Comparison of ENCODE assay signal across 24 mouse cellular contexts in the genomic region with DNA sequence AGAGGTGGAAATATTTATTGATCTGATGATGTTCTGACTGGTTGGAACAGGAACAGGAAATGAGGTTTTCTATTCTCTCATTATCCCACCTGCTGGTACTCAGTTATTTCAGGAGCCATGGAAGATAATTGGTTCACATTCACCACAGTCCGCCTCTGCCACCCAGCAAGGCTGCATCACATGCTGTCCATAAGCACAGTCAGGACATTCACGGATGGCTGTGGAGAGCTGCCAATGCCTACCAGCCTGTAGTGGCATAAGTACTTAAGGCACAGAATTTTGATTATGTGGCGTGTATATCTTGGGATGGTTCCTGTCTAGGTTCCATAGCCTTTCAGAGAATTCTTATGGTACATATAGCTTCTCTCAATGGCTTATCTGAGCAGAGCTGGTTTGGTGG. TPM values are rescaled to one million over a fixed set of nuclear protein-coding genes. Genes with fewer than 3 reads are reported as not detected.
"Had no signal": no experiment of that assay in that cellular context is flagged by ENCODE, and none has a peak within 500 bp of the region (broad histone marks: within the 10 kb centered on the region; RNA-seq: fewer than 3 reads in every experiment).

No protein-coding gene starts in this region.

- H3K9ac ChIP-seq: intestine, embryonic 15.5 days; kidney, embryonic 15.5 days; limb, embryonic 12.5 days; limb, embryonic 15.5 days; liver, embryonic 14.5 days; liver, postnatal 0 days; lung, embryonic 14.5 days; midbrain, embryonic 12.5 days; midbrain, embryonic 15.5 days; neural tube, embryonic 12.5 days; neural tube, embryonic 15.5 days had no signal

- H3K9me3 ChIP-seq: intestine, embryonic 15.5 days; kidney, embryonic 15.5 days; limb, embryonic 12.5 days; limb, embryonic 15.5 days; midbrain, embryonic 12.5 days; midbrain, embryonic 15.5 days; neural tube, embryonic 12.5 days; neural tube, embryonic 15.5 days had no signal

- H3K36me3 ChIP-seq: intestine, embryonic 15.5 days; kidney, embryonic 15.5 days; limb, embryonic 12.5 days; limb, embryonic 15.5 days; midbrain, embryonic 12.5 days; midbrain, embryonic 15.5 days; neural tube, embryonic 12.5 days; neural tube, embryonic 15.5 days had no signal

- DNase-seq: kidney, adult 11 months; kidney, adult 8-10 months; kidney, postnatal 10 days; kidney, postnatal 36 days; liver, postnatal 0 days; thymus, adult 2 months; thymus, postnatal 14 days had no signal

- H3K4me1 ChIP-seq: intestine, embryonic 15.5 days; kidney, embryonic 15.5 days; limb, embryonic 12.5 days; limb, embryonic 15.5 days; midbrain, embryonic 12.5 days; midbrain, embryonic 15.5 days; neural tube, embryonic 12.5 days; neural tube, embryonic 15.5 days had no signal

- ATAC-seq: intestine, embryonic 15.5 days; liver, postnatal 0 days; lung, postnatal 0 days; midbrain, embryonic 15.5 days had no signal

- H3K4me3 ChIP-seq: intestine, embryonic 15.5 days; kidney, embryonic 15.5 days; limb, embryonic 12.5 days; limb, embryonic 15.5 days; midbrain, embryonic 12.5 days; midbrain, embryonic 15.5 days; neural tube, embryonic 12.5 days; neural tube, embryonic 15.5 days had no signal

- H3K27ac ChIP-seq: intestine, embryonic 15.5 days; kidney, embryonic 15.5 days; limb, embryonic 12.5 days; limb, embryonic 15.5 days; liver, embryonic 14.5 days; macrophage; midbrain, embryonic 12.5 days; midbrain, embryonic 15.5 days; neural tube, embryonic 12.5 days; neural tube, embryonic 15.5 days had no signal

- H3K27me3 ChIP-seq: intestine, embryonic 15.5 days; kidney, embryonic 15.5 days; limb, embryonic 12.5 days; limb, embryonic 15.5 days; midbrain, embryonic 12.5 days; midbrain, embryonic 15.5 days; neural tube, embryonic 12.5 days; neural tube, embryonic 15.5 days had no signal

- H3K4me2 ChIP-seq: intestine, embryonic 15.5 days; kidney, embryonic 15.5 days; limb, embryonic 12.5 days; limb, embryonic 15.5 days; liver, embryonic 11.5 days; lung, embryonic 14.5 days; midbrain, embryonic 12.5 days; midbrain, embryonic 15.5 days; neural tube, embryonic 12.5 days; neural tube, embryonic 15.5 days had no signal

RNA-seq across cellular contexts. Expression of a gene that starts 30.0 kb away (rescaled TPM):
- total RNA-seq: megakaryocyte, adult 5-6 weeks had no signal
- polyA plus RNA-seq: intestine, embryonic 15.5 days; limb, embryonic 15.5 days; liver, embryonic 11.5 days; liver, embryonic 14.5 days; liver, postnatal 0 days; lung, embryonic 14.5 days; lung, postnatal 0 days; macrophage; small intestine, adult 2 months; spleen, adult 2 months; stomach, embryonic 16.5 days; thymus, adult 2 months had no signal

RNA-seq across cellular contexts. Expression of a gene that starts 32.0 kb away (rescaled TPM):
- total RNA-seq: megakaryocyte, adult 5-6 weeks had no signal
- polyA plus RNA-seq: liver, postnatal 0 days; macrophage; spleen, adult 2 months had no signal
